Mouse (Mus musculus) left cerebral cortex, adult 11 months (tissue): ENCODE results near the gene Slc19a2.
"Not testable (repeated sequence)": the region's sequence is repeated elsewhere in the genome, so short reads cannot be mapped to it uniquely, and the experiment has no call there.

ENCODE experiments used
- DNase-seq: peaks from one replicate; pipeline ENCODE4 v3.0.0; 2022; ENCODE audit warnings: low spot score

The Slc19a2 gene

GRCm38 (mm10) chr1:164248465-164249331 lies at the start of gene Slc19a2:
Gene Slc19a2, plus strand, starts transcription at chr1:164249046.
- peak; percentile 95 for DNase-seq

GRCm38 (mm10) chr1:164199551-164199950 lies 49.3 kb upstream of the Slc19a2 start:
- DNase-seq, result no peak

GRCm38 (mm10) chr1:164208437-164208836 lies 40.4 kb upstream of the Slc19a2 start:
- DNase-seq, result no peak

- no peak for DNase-seq
These were observed 37.9 kb upstream of the Slc19a2 start for GRCm38 (mm10) chr1:164210899-164211298.

GRCm38 (mm10) chr1:164212686-164213085 lies 36.2 kb upstream of the Slc19a2 start:
- DNase-seq, result no peak

GRCm38 (mm10) chr1:164214190-164214589 lies 34.7 kb upstream of the Slc19a2 start:
- no peak for DNase-seq

- no peak for DNase-seq
These were observed 33.7 kb upstream of the Slc19a2 start for GRCm38 (mm10) chr1:164215097-164215496.

- no peak for DNase-seq
These were observed 33.3 kb upstream of the Slc19a2 start for GRCm38 (mm10) chr1:164215540-164215939.

- no peak for DNase-seq
These were observed 30.8 kb upstream of the Slc19a2 start for GRCm38 (mm10) chr1:164217791-164218685.

- DNase-seq, result no peak
These were observed 28.6 kb upstream of the Slc19a2 start for GRCm38 (mm10) chr1:164220261-164220660.

- DNase-seq, result no peak
These were observed 25.8 kb upstream of the Slc19a2 start for GRCm38 (mm10) chr1:164223089-164223488.

- DNase-seq, result not testable (repeated sequence)
These were observed 16.8 kb upstream of the Slc19a2 start for GRCm38 (mm10) chr1:164231937-164232570.

- DNase-seq, result no peak
These were observed 15.4 kb upstream of the Slc19a2 start for GRCm38 (mm10) chr1:164233447-164233846.

GRCm38 (mm10) chr1:164235078-164235477 lies 13.8 kb upstream of the Slc19a2 start:
- DNase-seq, result no peak

- no peak for DNase-seq
These were observed 12.8 kb upstream of the Slc19a2 start for GRCm38 (mm10) chr1:164236078-164236477.

GRCm38 (mm10) chr1:164241494-164241893 lies 7.4 kb upstream of the Slc19a2 start:
- no peak for DNase-seq

- no peak for DNase-seq
These were observed 6.0 kb upstream of the Slc19a2 start for GRCm38 (mm10) chr1:164242809-164243208.

GRCm38 (mm10) chr1:164247442-164247841 lies 1.4 kb upstream of the Slc19a2 start:
- DNase-seq, result no peak

GRCm38 (mm10) chr1:164247971-164248370 lies 875 bp upstream of the Slc19a2 start:
- DNase-seq, result no peak

GRCm38 (mm10) chr1:164249332-164249711 lies 476 bp downstream of the Slc19a2 start:
- DNase-seq, result no peak

- no peak for DNase-seq
These were observed 1.7 kb downstream of the Slc19a2 start for GRCm38 (mm10) chr1:164250391-164251150.

GRCm38 (mm10) chr1:164251438-164251837 lies 2.6 kb downstream of the Slc19a2 start:
- DNase-seq, result no peak
